Mouse (Mus musculus): ENCODE measurements around the gene Agap1. TPM values are rescaled to one million over a fixed set of nuclear protein-coding genes. Genes with fewer than 3 reads are reported as not detected.

The Agap1 gene
- polyA plus RNA-seq, 1 experiment from 2014 or later = 7.6 TPM

GRCm38 (mm10) chr1:89922282-89922681 lies 467.7 kb downstream of the Agap1 start:
- no peak overlapping the region for H3K9ac ChIP-seq (ENCODE audit: low read length)
- WGBS = 2% methylated on average over 7 of the region's 7 CpGs
- ATAC-seq (ENCODE audit: low read depth) = no peak
- H3K36me3 ChIP-seq (ENCODE audit: control insufficient read depth, insufficient read depth, low read length) = no peaks in the 10 kb centered on the region
- peaks cover 9% of the 10 kb centered on the region for H3K4me1 ChIP-seq (replicated peaks; ENCODE audit: control insufficient read depth, insufficient read depth, low read length)
- H3K27ac ChIP-seq (ENCODE audit: low read length) = no peak overlapping the region
- H3K9me3 ChIP-seq (ENCODE audit: control insufficient read depth, low read length) = no peaks in the 10 kb centered on the region
- H3K4me2 ChIP-seq (ENCODE audit: low read depth, low read length) = no peak overlapping the region
- H3K27me3 ChIP-seq (ENCODE audit: control insufficient read depth, insufficient read depth, low read depth, low read length) = peaks cover 91% of the 10 kb centered on the region
- no peak overlapping the region for H3K4me3 ChIP-seq (ENCODE audit: low read length)

DNA sequence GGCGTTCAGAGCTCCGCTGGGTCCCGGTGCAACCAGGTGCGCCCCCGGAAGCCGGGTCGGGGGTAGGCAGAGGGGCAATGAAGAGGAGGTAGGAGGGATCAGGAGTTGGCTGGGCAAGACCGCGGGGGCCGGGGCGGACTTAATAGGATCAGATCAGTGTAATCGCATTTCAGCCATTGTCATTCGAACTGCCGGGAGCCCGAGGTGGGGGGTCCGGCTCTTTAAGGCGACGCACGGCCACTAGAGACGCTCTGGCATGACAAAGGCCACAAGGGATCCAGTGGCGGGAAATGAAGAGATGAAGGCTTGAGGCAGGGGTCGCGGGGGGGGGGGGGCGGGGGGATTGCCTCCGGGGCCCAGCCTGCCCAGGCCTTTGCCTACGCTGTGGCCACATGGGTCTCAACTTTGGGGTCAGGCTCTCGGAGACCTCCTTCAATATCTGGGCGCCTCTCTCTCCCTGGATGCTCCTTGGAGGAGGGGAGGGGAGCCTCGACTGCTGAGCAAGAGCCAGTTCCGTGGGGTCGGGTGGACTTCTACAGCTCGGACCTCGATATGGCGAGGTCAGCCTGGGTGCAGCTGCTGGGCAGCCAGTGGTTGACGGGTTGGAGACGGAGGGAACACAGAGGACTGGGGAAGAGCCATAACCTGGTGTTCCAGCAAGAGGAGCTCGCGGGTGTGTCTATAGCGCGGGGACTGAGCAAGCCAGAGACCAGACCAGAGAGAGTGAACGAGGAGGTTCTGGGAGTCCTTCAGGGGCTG lies 468.5 kb downstream of the Agap1 start:
- Histone ChIP-seq H3K4me1 (replicated peaks; ENCODE audit: control insufficient read depth, insufficient read depth, low read length) (peaks cover 11% of the 10 kb centered on the region), H3K9me3 (ENCODE audit: control insufficient read depth, low read length) (no peaks in the 10 kb centered on the region), H3K27ac (ENCODE audit: low read length) (no peak overlapping the region), H3K9ac (ENCODE audit: low read length) (no peak overlapping the region), H3K27me3 (ENCODE audit: control insufficient read depth, insufficient read depth, low read depth, low read length) (peaks cover 91% of the 10 kb centered on the region), H3K36me3 (ENCODE audit: control insufficient read depth, insufficient read depth, low read length) (no peaks in the 10 kb centered on the region), H3K4me3 (ENCODE audit: low read length) (peak overlapping the region; percentile 19; the same call in 1 of the 2 replicates), H3K4me2 (ENCODE audit: low read depth, low read length) (peak overlapping the region; percentile 35)
- ATAC-seq (ENCODE audit: low read depth) = no peak
- 2% methylated on average over 39 of the region's 41 CpGs for WGBS

GRCm38 (mm10) chr1:89923642-89924020 lies 469.0 kb downstream of the Agap1 start:
- H3K36me3 ChIP-seq (ENCODE audit: control insufficient read depth, insufficient read depth, low read length) = no peaks in the 10 kb centered on the region
- H3K9ac ChIP-seq (ENCODE audit: low read length) = no peak overlapping the region
- no peak for ATAC-seq (ENCODE audit: low read depth)
- H3K27ac ChIP-seq (ENCODE audit: low read length) = no peak overlapping the region
- H3K27me3 ChIP-seq (ENCODE audit: control insufficient read depth, insufficient read depth, low read depth, low read length) = peaks cover 92% of the 10 kb centered on the region
- WGBS = 9% methylated on average over 14 of the region's 14 CpGs
- H3K4me2 ChIP-seq (ENCODE audit: low read depth, low read length) = no peak overlapping the region
- peaks cover 12% of the 10 kb centered on the region for H3K4me1 ChIP-seq (replicated peaks; ENCODE audit: control insufficient read depth, insufficient read depth, low read length)
- no peak overlapping the region for H3K4me3 ChIP-seq (ENCODE audit: low read length)
- no peaks in the 10 kb centered on the region for H3K9me3 ChIP-seq (ENCODE audit: control insufficient read depth, low read length)

DNA sequence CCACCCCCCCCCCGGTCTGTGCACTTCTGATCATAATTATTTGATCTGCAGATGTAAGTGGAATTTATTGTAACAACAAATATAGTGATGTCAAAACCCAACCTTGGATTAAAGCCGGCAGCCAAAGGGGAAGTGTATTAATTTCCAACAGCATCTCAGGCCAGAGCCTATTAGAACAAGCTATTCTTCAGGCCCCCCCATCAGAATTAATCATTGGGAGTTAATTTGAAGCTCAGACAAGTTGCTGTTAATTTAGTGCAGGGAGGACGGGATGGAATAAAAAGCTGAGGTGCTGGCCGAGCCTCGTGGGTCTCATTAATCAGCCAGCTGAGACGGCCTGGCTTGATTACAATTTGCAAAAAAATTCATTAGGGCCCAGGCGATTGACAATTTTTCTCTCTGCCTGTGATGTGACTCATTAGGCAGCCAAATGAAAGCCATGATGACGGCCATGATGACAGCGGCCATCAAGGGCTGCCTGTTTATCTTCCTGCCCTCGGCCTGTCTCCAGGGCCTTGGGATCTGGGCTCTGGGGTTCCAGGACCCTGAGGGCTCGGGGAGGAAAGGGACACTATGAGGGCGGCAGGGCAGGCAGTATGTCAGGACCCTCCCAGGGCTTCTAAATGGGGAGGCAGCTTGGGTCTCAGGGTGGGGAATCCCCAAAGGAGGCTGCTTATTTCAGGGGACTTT lies 471.0 kb downstream of the Agap1 start:
- no peak overlapping the region for H3K4me2 ChIP-seq (ENCODE audit: low read depth, low read length)
- H3K4me1 ChIP-seq (replicated peaks; ENCODE audit: control insufficient read depth, insufficient read depth, low read length) = peaks cover 26% of the 10 kb centered on the region
- no peak for ATAC-seq (ENCODE audit: low read depth)
- no peaks in the 10 kb centered on the region for H3K9me3 ChIP-seq (ENCODE audit: control insufficient read depth, low read length)
- H3K36me3 ChIP-seq (ENCODE audit: control insufficient read depth, insufficient read depth, low read length) = no peaks in the 10 kb centered on the region
- no peak overlapping the region for H3K27ac ChIP-seq (ENCODE audit: low read length)
- H3K9ac ChIP-seq (ENCODE audit: low read length) = no peak overlapping the region
- peaks cover 100% of the 10 kb centered on the region for H3K27me3 ChIP-seq (ENCODE audit: control insufficient read depth, insufficient read depth, low read depth, low read length)
- WGBS = 38% methylated on average over 12 of the region's 12 CpGs
- H3K4me3 ChIP-seq (ENCODE audit: low read length) = no peak overlapping the region

DNA sequence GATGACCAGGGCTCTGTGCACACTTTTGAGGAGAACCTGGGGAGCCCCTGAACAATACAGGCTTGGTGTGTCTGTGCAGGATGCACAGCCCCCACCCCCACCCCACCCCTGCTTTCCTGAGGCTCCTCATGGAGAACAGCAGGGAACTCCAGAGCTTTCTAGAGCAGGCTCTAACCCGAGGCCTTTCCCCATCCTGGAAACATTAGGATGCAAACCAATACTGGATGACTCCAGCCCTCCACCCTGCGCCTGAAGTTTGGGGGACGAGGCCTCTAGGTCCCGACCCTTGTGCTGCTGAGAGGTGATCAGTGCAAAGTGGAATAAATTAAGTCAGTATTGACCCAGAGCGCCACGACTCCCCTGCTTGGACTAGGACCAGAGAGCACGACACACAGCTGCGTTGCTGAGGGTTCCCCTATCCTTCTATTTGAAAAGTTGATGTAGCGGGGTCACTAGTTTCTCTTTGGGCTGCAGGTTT lies 472.0 kb downstream of the Agap1 start:
- ATAC-seq (ENCODE audit: low read depth) = no peak
- H3K4me1 ChIP-seq (replicated peaks; ENCODE audit: control insufficient read depth, insufficient read depth, low read length) = peaks cover 32% of the 10 kb centered on the region
- no peaks in the 10 kb centered on the region for H3K9me3 ChIP-seq (ENCODE audit: control insufficient read depth, low read length)
- WGBS = 22% methylated on average over 9 of the region's 9 CpGs
- H3K27ac ChIP-seq (ENCODE audit: low read length) = no peak overlapping the region
- peaks cover 100% of the 10 kb centered on the region for H3K27me3 ChIP-seq (ENCODE audit: control insufficient read depth, insufficient read depth, low read depth, low read length)
- H3K36me3 ChIP-seq (ENCODE audit: control insufficient read depth, insufficient read depth, low read length) = no peaks in the 10 kb centered on the region
- H3K4me3 ChIP-seq (ENCODE audit: low read length) = peak overlapping the region; percentile 44
- no peak overlapping the region for H3K9ac ChIP-seq (ENCODE audit: low read length)
- peak overlapping the region; percentile 59 for H3K4me2 ChIP-seq (ENCODE audit: low read depth, low read length)

DNA sequence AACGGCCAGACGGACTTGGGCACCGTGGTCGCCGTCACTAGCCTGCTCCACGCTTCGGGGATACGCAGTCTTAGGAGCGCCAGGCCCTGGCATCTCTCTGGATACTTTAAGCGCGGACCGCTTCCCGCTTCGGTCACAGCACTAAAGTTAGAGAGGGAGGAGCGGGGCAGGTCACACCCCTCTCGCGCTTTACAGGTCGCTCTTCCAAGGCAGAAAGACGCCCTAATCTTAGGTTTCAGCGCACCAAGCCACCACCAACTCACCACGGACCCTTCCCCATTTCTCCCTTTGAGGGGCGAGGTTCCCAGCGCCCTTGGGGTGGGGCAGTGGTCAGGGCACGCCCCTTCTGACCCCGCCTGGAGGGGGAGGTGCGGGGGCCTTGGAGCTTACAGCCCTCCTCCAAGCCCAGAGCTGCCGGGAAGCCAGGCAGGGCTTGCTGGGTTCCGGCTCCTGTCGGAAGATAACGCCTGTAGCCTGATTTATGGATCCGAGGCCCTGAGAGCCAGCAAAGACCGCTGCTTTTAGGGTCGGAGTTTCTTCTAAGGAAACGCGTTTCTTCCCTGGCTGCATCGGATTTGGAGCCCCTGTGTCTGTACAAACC lies 472.6 kb downstream of the Agap1 start:
- no peaks in the 10 kb centered on the region for H3K36me3 ChIP-seq (ENCODE audit: control insufficient read depth, insufficient read depth, low read length)
- peak overlapping the region; percentile 59 for H3K4me2 ChIP-seq (ENCODE audit: low read depth, low read length)
- no peaks in the 10 kb centered on the region for H3K9me3 ChIP-seq (ENCODE audit: control insufficient read depth, low read length)
- no peak overlapping the region for H3K9ac ChIP-seq (ENCODE audit: low read length)
- H3K4me1 ChIP-seq (replicated peaks; ENCODE audit: control insufficient read depth, insufficient read depth, low read length) = peaks cover 32% of the 10 kb centered on the region
- WGBS = 2% methylated on average over 35 of the region's 36 CpGs
- no peak for ATAC-seq (ENCODE audit: low read depth)
- no peak overlapping the region for H3K27ac ChIP-seq (ENCODE audit: low read length)
- peaks cover 100% of the 10 kb centered on the region for H3K27me3 ChIP-seq (ENCODE audit: control insufficient read depth, insufficient read depth, low read depth, low read length)
- peak overlapping the region; percentile 44 for H3K4me3 ChIP-seq (ENCODE audit: low read length)

GRCm38 (mm10) chr1:89928676-89929075 lies 474.1 kb downstream of the Agap1 start:
- peaks cover 97% of the 10 kb centered on the region for H3K27me3 ChIP-seq (ENCODE audit: control insufficient read depth, insufficient read depth, low read depth, low read length)
- H3K9me3 ChIP-seq (ENCODE audit: control insufficient read depth, low read length) = no peaks in the 10 kb centered on the region
- no peak for ATAC-seq (ENCODE audit: low read depth)
- H3K36me3 ChIP-seq (ENCODE audit: control insufficient read depth, insufficient read depth, low read length) = no peaks in the 10 kb centered on the region
- peaks cover 27% of the 10 kb centered on the region for H3K4me1 ChIP-seq (replicated peaks; ENCODE audit: control insufficient read depth, insufficient read depth, low read length)
- 9% methylated on average over 25 of the region's 25 CpGs for WGBS
- H3K9ac ChIP-seq (ENCODE audit: low read length) = no peak overlapping the region
- H3K4me3 ChIP-seq (ENCODE audit: low read length) = peak overlapping the region; percentile 21
- peak overlapping the region; percentile 18; the same call in 1 of the 2 replicates for H3K4me2 ChIP-seq (ENCODE audit: low read depth, low read length)
- H3K27ac ChIP-seq (ENCODE audit: low read length) = no peak overlapping the region

GRCm38 (mm10) chr1:89929181-89929580 lies 474.6 kb downstream of the Agap1 start:
- Histone ChIP-seq H3K4me1 (replicated peaks; ENCODE audit: control insufficient read depth, insufficient read depth, low read length) (peaks cover 27% of the 10 kb centered on the region), H3K4me3 (ENCODE audit: low read length) (peak overlapping the region; percentile 21), H3K4me2 (ENCODE audit: low read depth, low read length) (peak overlapping the region; percentile 18; the same call in 1 of the 2 replicates), H3K9ac (ENCODE audit: low read length) (no peak overlapping the region), H3K27ac (ENCODE audit: low read length) (no peak overlapping the region), H3K27me3 (ENCODE audit: control insufficient read depth, insufficient read depth, low read depth, low read length) (peaks cover 97% of the 10 kb centered on the region), H3K36me3 (ENCODE audit: control insufficient read depth, insufficient read depth, low read length) (no peaks in the 10 kb centered on the region), H3K9me3 (ENCODE audit: control insufficient read depth, low read length) (no peaks in the 10 kb centered on the region)
- no peak for ATAC-seq (ENCODE audit: low read depth)
- WGBS = 9% methylated on average over 6 of the region's 6 CpGs

Data from lung, embryonic 16.5 days (tissue).